Mouse (Mus musculus): ENCODE results near the gene Sdhc. TPM values are rescaled to one million over a fixed set of nuclear protein-coding genes. Genes with fewer than 3 reads are reported as not detected.

The Sdhc gene
- total and polyA plus RNA-seq, 2 experiments from 2014 or later = 754 to 891 TPM

GRCm38 (mm10) chr1:171168906-171169305, 18.5 kb upstream of the Sdhc start:
- no peak for ATAC-seq (ENCODE audit: insufficient read depth, low read depth)
- Histone ChIP-seq H3K4me1 (ENCODE audit: control insufficient read depth, insufficient read depth) (0 out of 2 replicates have a peak, but pooled peaks cover 17% of the 10 kb centered on the region), H3K36me3 (replicated peaks; ENCODE audit: control insufficient read depth, insufficient read depth, low read length) (peaks cover 4% of the 10 kb centered on the region; the same call in 1 of the 2 replicates), H3K4me3 (ENCODE audit: low read depth, low read length) (no peak overlapping the region), H3K27me3 (ENCODE audit: control insufficient read depth, insufficient read depth, low read length) (no peaks in the 10 kb centered on the region), H3K4me2 (ENCODE audit: low read depth, low read length) (no peak overlapping the region), H3K9ac (replicated peaks; ENCODE audit: low read depth, low read length) (no peak overlapping the region), H3K27ac (ENCODE audit: low read depth) (no peak overlapping the region), H3K9me3 (replicated peaks; ENCODE audit: control insufficient read depth, low read length) (no peaks in the 10 kb centered on the region)
- no peak for DNase-seq (ENCODE audit: low spot score)
- TF ChIP-seq CTCF (IDR thresholded peaks at IDR 0.05; ENCODE audit: low read depth) = no peak
- no peak for TF ChIP-seq EP300 (IDR thresholded peaks at IDR 0.05; ENCODE audit: low read depth)
- 87% methylated on average over 12 of the region's 12 CpGs for WGBS

- no peak overlapping the region for H3K4me2 ChIP-seq (ENCODE audit: low read depth, low read length)
- 0 out of 2 replicates have a peak, but pooled peaks cover 5% of the 10 kb centered on the region for H3K4me1 ChIP-seq (ENCODE audit: control insufficient read depth, insufficient read depth)
- no peak overlapping the region for H3K27ac ChIP-seq (ENCODE audit: low read depth)
- no peaks in the 10 kb centered on the region for H3K27me3 ChIP-seq (ENCODE audit: control insufficient read depth, insufficient read depth, low read length)
- no peaks in the 10 kb centered on the region for H3K36me3 ChIP-seq (replicated peaks; ENCODE audit: control insufficient read depth, insufficient read depth, low read length)
- 64% methylated on average over 5 of the region's 5 CpGs for WGBS
- TF ChIP-seq CTCF (IDR thresholded peaks at IDR 0.05; ENCODE audit: low read depth) (no peak), EP300 (IDR thresholded peaks at IDR 0.05; ENCODE audit: low read depth) (no peak)
- H3K9ac ChIP-seq (replicated peaks; ENCODE audit: low read depth, low read length) = no peak overlapping the region
- H3K4me3 ChIP-seq (ENCODE audit: low read depth, low read length) = no peak overlapping the region
- no peak for DNase-seq (ENCODE audit: low spot score)
- no peaks in the 10 kb centered on the region for H3K9me3 ChIP-seq (replicated peaks; ENCODE audit: control insufficient read depth, low read length)
- no peak for ATAC-seq (ENCODE audit: insufficient read depth, low read depth)
Measured at GRCm38 (mm10) chr1:171165629-171166345, 15.4 kb upstream of the Sdhc start.

GRCm38 (mm10) chr1:171164258-171164657, 13.9 kb upstream of the Sdhc start:
- WGBS = 28% methylated on average over 3 of the region's 3 CpGs
- no peak overlapping the region for H3K4me3 ChIP-seq (ENCODE audit: low read depth, low read length)
- H3K27me3 ChIP-seq (ENCODE audit: control insufficient read depth, insufficient read depth, low read length) = no peaks in the 10 kb centered on the region
- no peaks in the 10 kb centered on the region for H3K9me3 ChIP-seq (replicated peaks; ENCODE audit: control insufficient read depth, low read length)
- H3K4me1 ChIP-seq (ENCODE audit: control insufficient read depth, insufficient read depth) = peaks cover 5% of the 10 kb centered on the region
- peak; percentile 54 for TF ChIP-seq CTCF (IDR thresholded peaks at IDR 0.05; ENCODE audit: low read depth)
- TF ChIP-seq EP300 (IDR thresholded peaks at IDR 0.05; ENCODE audit: low read depth) = no peak
- ATAC-seq (ENCODE audit: insufficient read depth, low read depth) = peak; percentile 82
- no peak overlapping the region for H3K9ac ChIP-seq (replicated peaks; ENCODE audit: low read depth, low read length)
- no peak overlapping the region for H3K27ac ChIP-seq (ENCODE audit: low read depth)
- peak; percentile 76 for DNase-seq (ENCODE audit: low spot score)
- no peaks in the 10 kb centered on the region for H3K36me3 ChIP-seq (replicated peaks; ENCODE audit: control insufficient read depth, insufficient read depth, low read length)
- H3K4me2 ChIP-seq (ENCODE audit: low read depth, low read length) = no peak overlapping the region

- TF ChIP-seq CTCF (IDR thresholded peaks at IDR 0.05; ENCODE audit: low read depth) = no peak
- no peak for TF ChIP-seq EP300 (IDR thresholded peaks at IDR 0.05; ENCODE audit: low read depth)
- Histone ChIP-seq H3K4me1 (ENCODE audit: control insufficient read depth, insufficient read depth) (peaks cover 6% of the 10 kb centered on the region), H3K27me3 (ENCODE audit: control insufficient read depth, insufficient read depth, low read length) (no peaks in the 10 kb centered on the region), H3K9me3 (replicated peaks; ENCODE audit: control insufficient read depth, low read length) (no peaks in the 10 kb centered on the region), H3K4me3 (ENCODE audit: low read depth, low read length) (no peak overlapping the region), H3K36me3 (replicated peaks; ENCODE audit: control insufficient read depth, insufficient read depth, low read length) (no peaks in the 10 kb centered on the region), H3K4me2 (ENCODE audit: low read depth, low read length) (no peak overlapping the region), H3K9ac (replicated peaks; ENCODE audit: low read depth, low read length) (no peak overlapping the region), H3K27ac (ENCODE audit: low read depth) (no peak overlapping the region)
- 84% methylated on average over 3 of the region's 3 CpGs for WGBS
- DNase-seq (ENCODE audit: low spot score) (no peak), ATAC-seq (ENCODE audit: insufficient read depth, low read depth) (no peak)
Measured at GRCm38 (mm10) chr1:171162526-171162925, 12.1 kb upstream of the Sdhc start.

- ATAC-seq (ENCODE audit: insufficient read depth, low read depth) (no peak; the same call in 1 of the 2 replicates), DNase-seq (ENCODE audit: low spot score) (no peak)
- Histone ChIP-seq H3K36me3 (replicated peaks; ENCODE audit: control insufficient read depth, insufficient read depth, low read length) (no peaks in the 10 kb centered on the region), H3K9me3 (replicated peaks; ENCODE audit: control insufficient read depth, low read length) (no peaks in the 10 kb centered on the region), H3K4me3 (ENCODE audit: low read depth, low read length) (peak overlapping the region; percentile 5), H3K27ac (ENCODE audit: low read depth) (no peak overlapping the region), H3K27me3 (ENCODE audit: control insufficient read depth, insufficient read depth, low read length) (no peaks in the 10 kb centered on the region), H3K9ac (replicated peaks; ENCODE audit: low read depth, low read length) (no peak overlapping the region), H3K4me1 (ENCODE audit: control insufficient read depth, insufficient read depth) (peaks cover 6% of the 10 kb centered on the region), H3K4me2 (ENCODE audit: low read depth, low read length) (peak overlapping the region; percentile 48)
- TF ChIP-seq CTCF (IDR thresholded peaks at IDR 0.05; ENCODE audit: low read depth) (peak; percentile 9; the same call in 1 of the 2 replicates), EP300 (IDR thresholded peaks at IDR 0.05; ENCODE audit: low read depth) (no peak)
- WGBS = 8% methylated on average over 15 of the region's 15 CpGs
Measured at GRCm38 (mm10) chr1:171159485-171159975, 9.1 kb upstream of the Sdhc start.

All from heart, postnatal 0 days (tissue).